Mouse (Mus musculus): Measurements from ENCODE around the gene Fgfr2.
A peak's percentile ranks its signal among the peaks of the same experiment; 100 is the strongest.

Fgfr2 gene

DNA sequence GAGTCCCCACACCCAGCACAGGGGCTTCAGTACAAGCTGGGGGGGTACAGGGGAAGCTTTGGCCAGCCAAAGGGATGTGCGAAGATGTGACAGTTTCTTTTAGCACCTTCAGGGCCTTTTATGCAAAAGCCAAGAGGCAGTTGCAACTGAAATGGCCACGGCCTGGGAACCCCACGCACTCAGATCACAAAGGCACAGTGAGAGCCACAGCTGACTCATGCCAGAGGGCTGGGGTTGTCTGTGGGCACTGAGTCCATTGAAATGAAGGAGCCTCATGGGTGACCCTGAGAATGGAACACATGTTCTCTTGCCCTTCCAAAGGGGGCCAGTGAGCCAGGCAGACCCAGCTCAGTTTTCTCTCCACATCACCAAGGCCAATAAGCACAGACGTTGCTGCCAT lies 114.5 kb downstream of the Fgfr2 start:
- DNase-seq (ENCODE audit: low read depth, low spot score), result no peak

DNA sequence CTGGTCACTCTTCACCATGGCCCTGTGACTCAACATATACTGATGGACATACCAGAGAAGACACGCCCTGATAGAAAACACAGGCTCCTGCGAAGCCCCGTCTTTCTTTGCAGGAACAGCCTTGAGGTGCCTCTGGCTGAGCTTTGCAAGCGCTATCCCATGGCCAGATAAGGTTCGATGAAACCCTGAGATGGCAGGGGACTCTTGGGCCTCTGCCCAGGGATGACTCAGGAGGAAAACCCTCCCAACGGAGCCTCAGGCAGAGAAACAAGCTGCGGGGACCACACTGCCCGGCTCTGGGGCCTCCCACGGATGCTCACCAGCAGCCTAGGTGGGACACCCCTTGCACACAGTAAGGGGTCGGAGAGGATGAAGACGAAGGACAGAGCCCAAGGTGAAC lies 115.8 kb downstream of the Fgfr2 start:
- DNase-seq (ENCODE audit: low read depth, low spot score), result no peak

DNA sequence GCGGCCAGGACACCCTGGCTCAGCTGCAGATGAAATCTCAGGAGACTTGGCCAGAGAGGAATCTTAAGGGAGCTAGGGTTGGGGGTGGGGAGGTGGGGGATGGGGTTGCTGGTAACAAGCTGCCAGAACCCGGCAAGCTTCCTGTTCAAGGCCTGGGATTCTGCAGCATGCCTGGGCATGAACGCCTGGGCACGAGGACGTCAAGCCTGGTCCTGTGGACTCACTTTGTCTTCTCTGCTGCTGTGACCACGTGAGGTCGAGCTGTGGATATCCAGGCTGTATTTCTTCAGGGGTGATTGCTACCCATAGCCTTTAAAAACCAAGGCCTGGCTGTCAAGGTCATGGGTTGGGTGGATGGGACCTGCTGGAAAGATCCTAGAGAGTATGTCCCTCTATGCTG lies 117.4 kb downstream of the Fgfr2 start:
- DNase-seq (ENCODE audit: low read depth, low spot score), result no peak

DNA sequence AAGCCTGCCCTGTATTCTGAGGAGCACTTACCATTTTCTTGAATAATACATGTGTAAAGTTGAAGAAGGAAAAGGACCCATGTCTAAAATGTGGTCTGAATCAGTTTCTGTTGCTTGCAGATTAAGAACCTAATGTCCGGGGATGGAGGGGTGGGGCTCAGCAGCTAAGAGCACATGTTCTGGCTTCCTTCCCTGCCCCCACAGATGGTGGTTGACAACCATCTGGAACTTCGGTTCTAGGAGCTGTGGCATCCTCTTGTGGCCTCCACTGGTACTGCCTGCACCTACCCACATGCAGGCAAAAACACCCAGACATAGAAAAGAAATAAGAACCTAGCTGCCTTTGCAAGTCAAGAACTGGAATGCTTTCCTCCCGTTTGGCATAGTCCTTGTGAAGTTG lies 119.7 kb downstream of the Fgfr2 start:
- DNase-seq (ENCODE audit: low read depth, low spot score), result peak; percentile 85

DNA sequence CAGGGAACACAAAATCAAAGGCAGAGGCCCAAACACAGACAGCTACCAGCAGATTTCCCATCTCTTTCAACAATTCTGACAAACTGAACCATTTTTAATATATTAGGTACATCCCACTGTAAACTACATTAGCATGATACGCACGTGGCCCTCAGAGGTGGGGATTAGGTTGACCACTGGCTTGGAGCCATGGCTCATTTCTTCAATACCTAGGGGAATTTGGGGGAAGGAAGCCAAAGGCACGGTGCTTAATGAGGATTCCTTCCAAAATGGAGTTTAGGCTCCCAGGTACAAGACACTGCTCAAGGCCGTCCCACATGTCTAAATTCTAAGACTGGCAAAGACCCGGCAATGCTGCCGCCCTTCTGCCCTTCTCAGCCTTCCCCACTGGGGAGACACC lies 120.9 kb downstream of the Fgfr2 start:
- no peak for DNase-seq (ENCODE audit: low read depth, low spot score)

DNA sequence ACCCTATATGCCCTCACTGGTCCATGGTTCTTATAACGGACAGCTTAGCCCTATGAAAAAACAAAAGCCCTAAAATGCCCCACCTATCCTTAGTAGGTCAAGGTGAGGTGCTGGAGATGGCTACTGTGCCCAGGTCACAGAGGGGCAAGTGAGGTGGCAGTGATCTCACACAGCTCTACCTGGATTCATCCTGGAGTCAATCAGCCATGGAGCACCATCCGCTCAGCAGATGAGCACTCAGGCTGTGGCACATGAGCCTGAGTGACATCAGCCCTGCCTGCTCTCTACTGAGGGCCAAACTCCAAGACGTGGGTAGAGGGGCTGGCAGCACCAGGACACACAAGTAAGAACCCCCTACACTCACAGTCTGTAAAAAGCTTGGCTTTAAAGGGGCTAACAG lies 121.8 kb downstream of the Fgfr2 start:
- DNase-seq (ENCODE audit: low read depth, low spot score), result no peak

- DNase-seq (ENCODE audit: low read depth, low spot score), result no peak
Measured at GRCm38 (mm10) chr7:132999061-132999460, 124.1 kb downstream of the Fgfr2 start.

GRCm38 (mm10) chr7:132998639-132999038 lies 124.5 kb downstream of the Fgfr2 start:
- no peak for DNase-seq (ENCODE audit: low read depth, low spot score)

- DNase-seq (ENCODE audit: low read depth, low spot score), result no peak
Measured at GRCm38 (mm10) chr7:132996391-132996790, 126.8 kb downstream of the Fgfr2 start.

GRCm38 (mm10) chr7:132994628-132995191 lies 128.4 kb downstream of the Fgfr2 start:
- DNase-seq (ENCODE audit: low read depth, low spot score), result no peak

DNA sequence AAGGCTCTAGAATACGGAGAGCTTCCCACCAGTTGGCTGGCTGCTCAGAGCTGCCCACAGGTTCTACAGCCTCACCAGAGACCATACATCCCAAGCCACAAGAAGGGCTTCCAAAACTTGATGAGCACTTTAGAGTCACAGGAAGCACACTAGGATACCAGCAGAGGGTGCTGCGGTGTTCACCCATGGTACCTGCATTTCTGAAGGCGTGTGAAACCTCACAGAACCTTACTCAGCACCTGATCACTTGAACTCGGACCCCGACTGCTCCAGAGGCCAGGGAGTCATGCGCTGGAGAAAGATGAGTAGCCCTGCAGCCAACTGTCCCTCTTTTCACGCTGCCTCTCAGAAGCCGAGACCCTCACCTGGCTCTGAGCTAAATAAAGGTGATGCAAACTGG lies 129.0 kb downstream of the Fgfr2 start:
- DNase-seq (ENCODE audit: low read depth, low spot score), result no peak

DNA sequence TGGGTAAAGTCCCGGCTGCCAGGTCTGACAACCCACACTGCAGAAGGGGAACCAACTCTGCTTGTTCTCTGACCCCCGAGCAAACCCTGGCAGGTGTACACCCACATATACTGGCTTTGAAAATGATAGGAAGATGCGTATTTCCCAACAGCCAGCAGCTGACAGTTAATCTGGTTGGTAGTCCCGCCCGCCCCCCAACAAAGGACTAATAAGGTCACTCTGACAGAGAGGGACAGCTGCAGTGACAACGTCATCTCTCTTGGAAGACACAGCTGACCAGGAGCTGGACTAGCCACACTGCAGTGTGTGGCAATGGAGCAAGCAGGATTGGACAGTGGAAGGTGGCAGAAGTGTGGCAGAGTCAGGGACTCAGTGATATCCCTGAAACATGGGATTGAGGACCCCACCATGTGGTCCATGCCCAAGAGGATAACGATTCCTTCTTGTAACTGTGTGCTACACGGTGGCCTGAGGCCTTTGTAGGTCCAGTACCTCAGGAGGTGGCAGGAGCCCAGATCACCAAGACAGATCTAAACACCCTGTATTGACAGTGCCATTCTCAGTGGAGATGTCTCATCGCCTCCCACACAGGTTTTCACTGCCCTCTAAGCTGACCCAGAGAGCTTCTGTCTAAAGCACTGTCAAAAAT lies 130.1 kb downstream of the Fgfr2 start:
- no peak for DNase-seq (ENCODE audit: low read depth, low spot score)

DNA sequence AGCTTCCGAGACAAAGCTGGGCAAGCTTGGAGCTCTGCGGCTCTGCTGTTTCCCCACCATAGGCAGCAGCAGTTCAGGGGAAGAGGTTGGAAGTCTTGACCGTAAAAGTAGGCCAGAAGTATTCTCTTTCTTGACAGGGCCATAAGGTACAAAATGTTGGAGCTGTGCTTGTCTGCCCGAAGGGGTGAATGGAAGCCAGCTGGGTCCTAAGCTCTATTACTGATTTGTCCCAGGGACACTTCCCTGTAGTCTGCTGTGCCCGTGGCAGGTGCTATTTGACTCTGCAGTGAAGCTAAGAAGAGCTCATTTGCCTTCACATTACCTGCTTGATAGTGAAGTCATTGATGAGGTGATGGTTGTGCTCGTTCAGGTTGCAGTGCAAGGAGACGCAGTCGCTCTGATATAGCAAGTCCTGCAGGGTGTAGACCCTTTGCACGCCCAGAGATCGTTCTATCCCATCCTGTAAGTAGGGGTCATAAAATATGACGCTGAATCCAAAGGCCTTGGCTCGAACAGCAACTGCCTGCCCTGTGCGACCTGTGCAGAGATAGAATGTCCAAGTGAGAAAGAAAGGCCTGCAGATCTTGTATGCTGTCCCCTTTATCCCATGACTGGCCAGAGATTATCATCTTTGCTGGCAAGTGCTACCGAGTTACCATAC lies 131.8 kb downstream of the Fgfr2 start:
- no peak for DNase-seq (ENCODE audit: low read depth, low spot score)

- no peak for DNase-seq (ENCODE audit: low read depth, low spot score)
Measured at GRCm38 (mm10) chr7:132989839-132990238, 133.3 kb downstream of the Fgfr2 start.

DNA sequence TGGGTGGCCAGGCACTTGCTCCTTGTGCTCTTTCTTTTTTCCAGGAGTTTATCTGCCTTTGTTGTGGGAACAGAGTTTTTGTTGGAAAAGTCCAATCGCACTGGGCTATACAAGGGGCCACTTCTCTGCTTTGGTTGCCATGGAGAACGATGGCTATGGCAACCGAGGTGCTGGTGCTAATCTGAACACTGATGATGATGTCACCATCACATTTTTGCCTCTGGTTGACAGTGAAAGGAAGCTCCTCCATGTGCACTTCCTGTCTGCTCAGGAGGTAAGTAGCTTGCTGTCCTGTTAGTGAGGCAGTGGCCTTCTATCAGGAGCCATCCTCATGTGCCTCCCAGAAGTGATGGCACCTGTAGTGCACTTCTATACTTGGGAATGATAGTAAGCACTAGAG lies 140.5 kb downstream of the Fgfr2 start:
- DNase-seq (ENCODE audit: low read depth, low spot score), result no peak

- no peak for DNase-seq (ENCODE audit: low read depth, low spot score)
Measured at GRCm38 (mm10) chr7:132977981-132978380, 145.2 kb downstream of the Fgfr2 start.

- no peak for DNase-seq (ENCODE audit: low read depth, low spot score)
Measured at GRCm38 (mm10) chr7:132976079-132976478, 147.1 kb downstream of the Fgfr2 start.

GRCm38 (mm10) chr7:132972079-132972478 lies 151.1 kb downstream of the Fgfr2 start:
- DNase-seq (ENCODE audit: low read depth, low spot score), result no peak

GRCm38 (mm10) chr7:132965707-132966106 lies 157.4 kb downstream of the Fgfr2 start:
- no peak for DNase-seq (ENCODE audit: low read depth, low spot score)

DNA sequence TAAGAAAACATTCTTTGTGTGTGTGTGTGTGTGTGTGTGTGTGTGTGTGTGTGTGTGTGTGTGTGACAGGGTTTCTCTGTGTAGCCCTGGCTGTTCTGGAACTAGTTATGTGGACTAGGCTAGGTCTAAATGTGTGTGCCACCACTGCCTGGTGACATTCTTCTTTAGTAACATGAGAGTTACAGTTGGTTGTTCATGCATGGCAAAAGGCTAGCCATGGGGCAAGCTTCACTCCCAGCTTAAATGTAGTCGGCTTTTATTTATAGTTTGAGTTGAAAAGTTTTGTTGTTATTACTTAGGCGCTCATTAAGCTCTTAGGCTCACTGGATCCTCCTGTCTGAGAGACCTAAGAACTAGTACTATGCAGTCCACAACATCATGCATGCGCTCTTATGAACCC lies 158.8 kb downstream of the Fgfr2 start:
- DNase-seq (ENCODE audit: low read depth, low spot score), result no peak

GRCm38 (mm10) chr7:132950613-132951012 lies 172.5 kb downstream of the Fgfr2 start:
- no peak for DNase-seq (ENCODE audit: low read depth, low spot score)

GRCm38 (mm10) chr7:132949968-132950367 lies 173.2 kb downstream of the Fgfr2 start:
- DNase-seq (ENCODE audit: low read depth, low spot score), result no peak

DNA sequence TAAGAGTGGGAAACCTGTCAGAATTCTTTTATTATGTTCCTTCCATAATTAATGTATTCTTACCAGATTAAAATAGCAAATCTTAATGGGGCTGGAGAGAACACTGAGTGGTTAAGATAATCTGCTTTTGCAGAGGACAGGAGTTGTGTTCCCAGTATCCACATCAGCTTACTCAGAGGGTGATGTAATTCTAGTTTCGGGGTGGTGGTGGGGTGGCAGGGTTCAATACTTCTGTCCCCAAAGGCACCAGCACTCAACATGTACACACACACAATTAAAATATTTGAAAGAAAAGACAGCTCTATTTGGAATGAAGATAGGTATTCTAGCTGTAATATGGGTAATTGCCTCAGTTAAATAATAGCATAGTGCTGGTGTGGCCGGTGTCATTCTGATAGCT lies 182.6 kb downstream of the Fgfr2 start:
- DNase-seq (ENCODE audit: low read depth, low spot score), result no peak
